Mouse (Mus musculus) olfactory bulb, adult 2 months (tissue): ENCODE measurements around the gene Upk3b.
"Not testable (repeated sequence)": the region's sequence is repeated elsewhere in the genome, so short reads cannot be mapped to it uniquely, and the experiment has no call there.

Source experiments
- CTCF ChIP-seq: fragments of 200-500 bp; IDR thresholded peaks from 2 replicates; pipeline ENCODE4 v1.5.1; 2012; ENCODE audit warnings: low read depth, mild to moderate bottlenecking, low read length, moderate library complexity; ENCODE audit not compliant: insufficient read depth
- POLR2A ChIP-seq: fragments of 200-500 bp; IDR thresholded peaks from 2 replicates; pipeline ENCODE4 v1.6.1; 2012; ENCODE audit warnings: mild to moderate bottlenecking, low read depth, low read length, moderate library complexity; ENCODE audit not compliant: insufficient read depth

DNA sequence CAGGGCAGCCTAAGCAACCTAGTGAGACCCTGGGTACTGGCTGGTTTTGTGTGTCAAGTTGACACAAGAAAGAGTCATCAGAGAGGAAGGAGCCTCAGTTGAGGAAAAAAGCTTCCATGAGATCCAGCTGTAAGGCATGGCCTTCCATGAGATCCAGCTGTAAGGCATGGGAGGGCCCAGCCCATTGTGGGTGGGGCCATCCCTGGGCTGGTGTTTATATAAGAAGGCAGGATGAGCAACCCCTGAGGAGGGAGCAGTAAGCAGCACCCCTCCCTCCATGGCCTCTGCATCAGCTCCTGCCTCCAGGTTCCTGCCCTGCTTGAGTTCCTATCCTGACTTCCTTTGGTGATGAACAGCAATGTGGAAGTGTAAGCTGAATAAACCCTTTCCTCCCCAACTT lies 10.2 kb downstream of the Upk3b start:
- not testable (repeated sequence) for TF ChIP-seq POLR2A, CTCF
